Mouse (Mus musculus): ENCODE data around the gene Ndrg3.

- no peak for TF ChIP-seq CTCF (IDR thresholded peaks at IDR 0.05; ENCODE audit: low read depth, low read length)
- no peak for TF ChIP-seq GATA1 (IDR thresholded peaks at IDR 0.05; ENCODE audit: borderline replicate concordance, low read length)
These were observed 29.3 kb upstream of the Ndrg3 start for GRCm38 (mm10) chr2:157021156-157021555.

All from G1E (cell line).